Mouse (Mus musculus) MEL (cell line): Measurements from ENCODE around the gene Pcgf3.

ENCODE experiments used
- CTCF ChIP-seq, 3 experiments: IDR thresholded peaks in 2 of 3; conservative IDR thresholded peaks in 1 of 3; 2 replicates each; pipeline ENCODE4 v1.5.1; 2011 to 2012; ENCODE audit warnings: low read length in 3 of 3, low read depth in 2 of 3, mild to moderate bottlenecking in 2 of 3, improper control_type of control experiment in 1 of 3, inconsistent platforms in 1 of 3, mixed read lengths in 1 of 3, moderate library complexity in 1 of 3; ENCODE audit not compliant: control insufficient read depth in 1 of 3, insufficient read depth in 1 of 3, poor library complexity in 1 of 3, severe bottlenecking in 1 of 3
- ELF1 ChIP-seq: IDR thresholded peaks from 2 replicates; pipeline ENCODE4 v1.6.1; 2014; ENCODE audit warnings: low read depth, mild to moderate bottlenecking, inconsistent platforms, low read length, improper control_type of control experiment, moderate library complexity
- EP300 ChIP-seq, 2 experiments: IDR thresholded peaks; 2 replicates each; pipeline ENCODE4 v1.6.1; 2011; ENCODE audit warnings: improper control_type of control experiment in 2 of 2, low read length in 2 of 2, low read depth in 1 of 2, mild to moderate bottlenecking in 1 of 2
- KAT2A ChIP-seq: conservative IDR thresholded peaks from 2 replicates; pipeline ENCODE4 v1.6.1; 2012; ENCODE audit warnings: low read depth, low read length, improper control_type of control experiment, inconsistent platforms
- MAX ChIP-seq: IDR thresholded peaks from 2 replicates; pipeline ENCODE4 v1.6.1; 2011; ENCODE audit warnings: low read length, improper control_type of control experiment
- MXI1 ChIP-seq: IDR thresholded peaks from 2 replicates; pipeline ENCODE4 v1.6.1; 2011; ENCODE audit warnings: mild to moderate bottlenecking, low read depth, low read length, improper control_type of control experiment
- MYC ChIP-seq: IDR thresholded peaks from 2 replicates; pipeline ENCODE4 v1.6.1; 2011; ENCODE audit warnings: low read depth, mild to moderate bottlenecking, low read length, improper control_type of control experiment, moderate library complexity
- NELFE ChIP-seq: IDR thresholded peaks from 2 replicates; pipeline ENCODE4 v1.6.1; 2011; ENCODE audit warnings: low read depth, low read length, improper control_type of control experiment
- POLR2A ChIP-seq, 2 experiments: IDR thresholded peaks; 2 replicates each; pipeline ENCODE4 v1.6.1; 2011 to 2012; ENCODE audit warnings: low read length in 2 of 2, mild to moderate bottlenecking in 2 of 2, control low read depth in 1 of 2, improper control_type of control experiment in 1 of 2, low read depth in 1 of 2, moderate library complexity in 1 of 2; ENCODE audit not compliant: control insufficient read depth in 1 of 2, insufficient read depth in 1 of 2, poor library complexity in 1 of 2
- SIN3A ChIP-seq: IDR thresholded peaks from 2 replicates; pipeline ENCODE4 v1.6.1; 2012; ENCODE audit warnings: low read length, improper control_type of control experiment, inconsistent platforms
- TAL1 ChIP-seq: IDR thresholded peaks from 2 replicates; pipeline ENCODE4 v1.6.1; 2012; ENCODE audit warnings: mild to moderate bottlenecking, inconsistent platforms, low read length, moderate library complexity, mixed read lengths
- TBP ChIP-seq: IDR thresholded peaks from 2 replicates; pipeline ENCODE4 v1.8.0; 2011; ENCODE audit warnings: low read depth, low read length, improper control_type of control experiment
- USF1 ChIP-seq: IDR thresholded peaks from 2 replicates; pipeline ENCODE4 v1.6.1; 2014; ENCODE audit warnings: low read depth, mild to moderate bottlenecking, inconsistent platforms, low read length, improper control_type of control experiment, moderate library complexity
- ZNF384 ChIP-seq: IDR thresholded peaks from 2 replicates; pipeline ENCODE4 v1.6.1; 2012; ENCODE audit warnings: low read depth, mild to moderate bottlenecking, inconsistent platforms, low read length, improper control_type of control experiment

DNA sequence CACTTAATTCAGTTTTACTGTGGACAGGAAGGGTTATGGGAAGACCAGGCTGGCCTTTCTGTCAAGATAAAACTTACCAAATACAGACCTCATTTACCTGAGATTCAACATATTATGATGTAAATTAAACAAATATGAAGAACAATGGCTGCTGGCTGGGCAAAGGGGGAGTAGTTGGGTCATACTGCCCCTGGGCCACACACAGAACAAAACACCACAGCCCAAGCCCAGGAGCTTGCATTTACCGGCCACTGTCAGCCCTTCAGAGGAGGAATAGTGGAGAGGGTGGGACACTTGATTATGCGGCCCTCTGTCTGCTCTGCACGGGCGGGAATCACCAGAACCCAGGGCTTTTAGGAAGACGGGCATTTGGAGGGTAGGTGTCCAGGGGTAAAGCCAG, 57.9 kb downstream of the Pcgf3 start:
- TF ChIP-seq TBP = no peak
- no peak for TF ChIP-seq MAX
- TF ChIP-seq SIN3A = no peak
- TF ChIP-seq MYC = no peak
- TF ChIP-seq CTCF (IDR thresholded peaks at IDR 0.05 in 2 of 3, conservative IDR thresholded peaks at IDR 0.05 in 1 of 3; ENCODE audit: control insufficient read depth in 1 of 3, insufficient read depth in 1 of 3, low read depth in 2 of 3, low read length in 3 of 3, poor library complexity in 1 of 3, severe bottlenecking in 1 of 3) = no peak
- TF ChIP-seq ELF1 = no peak
- no peak for TF ChIP-seq POLR2A (IDR thresholded peaks at IDR 0.05; ENCODE audit: control insufficient read depth in 1 of 2, insufficient read depth in 1 of 2, low read depth in 1 of 2, low read length in 2 of 2, poor library complexity in 1 of 2)
- no peak for TF ChIP-seq KAT2A
- TF ChIP-seq NELFE = no peak
- TF ChIP-seq TAL1 = no peak
- TF ChIP-seq USF1 = no peak
- TF ChIP-seq EP300 (IDR thresholded peaks at IDR 0.05; ENCODE audit: low read depth in 1 of 2, low read length in 2 of 2) = no peak
- TF ChIP-seq ZNF384 = no peak
- no peak for TF ChIP-seq MXI1
